Mouse (Mus musculus) urinary bladder, postnatal 0 days (tissue): ENCODE data around the gene Olfm1. TPM values are rescaled to one million over a fixed set of nuclear protein-coding genes. Genes with fewer than 3 reads are reported as not detected.

Source experiments
- polyA plus RNA-seq: library from polyadenylated mRNA; unstranded; fragments of >200 nt; fragmentation: Nextera tagmentation; extraction: Ambion mirVana; gene quantifications from 2 replicates; pipeline ENCODE4 v1.2.1, GENCODE M21; 2015

Gene Olfm1
- 14.5 and 15.1 TPM in 2 replicates for polyA plus RNA-seq

GRCm38 (mm10) chr2:28192821-28193689 lies at the start of gene Olfm1:
Gene Olfm1, plus strand, starts transcription at chr2:28192992.

Other genes starting within 250 kb of the Olfm1 start
- not detected in 2 replicates for gene Fcnb, start 108.1 kb upstream of the Olfm1 start, polyA plus RNA-seq